Mouse (Mus musculus): ENCODE measurements around the gene Unc13c.

Gene Unc13c

GRCm38 (mm10) chr9:73867410-73868067 lies 101.2 kb downstream of the Unc13c start:
- DNase-seq: peak in 1 of 2 experiments; percentile 38

GRCm38 (mm10) chr9:73866666-73867065 lies 102.1 kb downstream of the Unc13c start:
- DNase-seq: peak in 1 of 2 experiments; percentile 49

GRCm38 (mm10) chr9:73859469-73859868 lies 109.3 kb downstream of the Unc13c start:
- peak in 1 of 2 experiments; percentile 62 for DNase-seq

- no peak for DNase-seq
These were observed 114.5 kb downstream of the Unc13c start for GRCm38 (mm10) chr9:73854281-73854680.

- DNase-seq: no peak
These were observed 162.1 kb downstream of the Unc13c start for GRCm38 (mm10) chr9:73806681-73807080.

GRCm38 (mm10) chr9:73774616-73775015 lies 194.2 kb downstream of the Unc13c start:
- peak; percentile 25 to 41 for DNase-seq

GRCm38 (mm10) chr9:73755185-73755584 lies 213.6 kb downstream of the Unc13c start:
- peak; percentile 30 to 31 for DNase-seq

- no peak for DNase-seq
These were observed 215.3 kb downstream of the Unc13c start for GRCm38 (mm10) chr9:73753480-73753879.

- DNase-seq: peak in 1 of 2 experiments; percentile 33
These were observed 217.4 kb downstream of the Unc13c start for GRCm38 (mm10) chr9:73751344-73751743.

GRCm38 (mm10) chr9:73734446-73734845 lies 234.3 kb downstream of the Unc13c start:
- no peak for DNase-seq

- DNase-seq: peak; percentile 29 to 31
These were observed 242.8 kb downstream of the Unc13c start for GRCm38 (mm10) chr9:73725717-73726662.

GRCm38 (mm10) chr9:73724776-73725175 lies 244.0 kb downstream of the Unc13c start:
- DNase-seq: peak; percentile 30 to 43

- peak in 1 of 2 experiments; percentile 41 for DNase-seq
These were observed 255.3 kb downstream of the Unc13c start for GRCm38 (mm10) chr9:73713508-73713907.

GRCm38 (mm10) chr9:73697103-73697502 lies 271.7 kb downstream of the Unc13c start:
- DNase-seq: no peak

GRCm38 (mm10) chr9:73681580-73681979 lies 287.2 kb downstream of the Unc13c start:
- no peak for DNase-seq

GRCm38 (mm10) chr9:73680545-73681495 lies 287.9 kb downstream of the Unc13c start:
- DNase-seq: no peak

GRCm38 (mm10) chr9:73671656-73672212 lies 297.0 kb downstream of the Unc13c start:
- no peak for DNase-seq

- no peak for DNase-seq
These were observed 298.7 kb downstream of the Unc13c start for GRCm38 (mm10) chr9:73670040-73670439.

- DNase-seq: no peak
These were observed 305.9 kb downstream of the Unc13c start for GRCm38 (mm10) chr9:73662839-73663238.

- no peak for DNase-seq
These were observed 319.7 kb downstream of the Unc13c start for GRCm38 (mm10) chr9:73649088-73649487.

GRCm38 (mm10) chr9:73638119-73638518 lies 330.6 kb downstream of the Unc13c start:
- peak in 1 of 2 experiments; percentile 18 for DNase-seq

GRCm38 (mm10) chr9:73625171-73625570 lies 343.6 kb downstream of the Unc13c start:
- no peak for DNase-seq
